Mouse (Mus musculus): ENCODE data around the gene Myh7. TPM values are rescaled to one million over a fixed set of nuclear protein-coding genes. Genes with fewer than 3 reads are reported as not detected.
"Not testable (repeated sequence)": the region's sequence is repeated elsewhere in the genome, so short reads cannot be mapped to it uniquely, and the experiment has no call there.

Myh7 gene
- polyA plus RNA-seq, 1 experiment from 2014 or later = 5.6 TPM

DNA sequence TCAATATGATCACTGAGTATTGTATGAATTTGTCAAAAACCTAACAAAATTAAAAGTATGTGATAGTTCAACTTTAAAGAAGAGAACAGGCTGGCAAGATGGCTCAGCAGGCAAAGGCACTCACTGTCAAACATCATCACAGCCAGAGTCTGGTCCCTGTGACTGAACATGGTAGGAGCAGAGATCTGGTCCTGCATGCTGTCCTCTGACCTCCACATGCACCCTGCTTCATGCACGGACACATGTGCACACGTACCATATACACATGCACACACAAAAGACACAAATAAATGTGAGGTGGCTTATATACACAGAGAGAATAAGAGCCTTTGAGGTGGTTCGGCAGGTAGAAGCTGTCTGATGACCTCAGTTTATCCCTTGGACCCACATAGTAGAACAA, 38.9 kb downstream of the Myh7 start:
- Histone ChIP-seq H3K4me1 (replicated peaks; ENCODE audit: control insufficient read depth, insufficient read depth, low read length) (no peaks in the 10 kb centered on the region), H3K36me3 (replicated peaks; ENCODE audit: control insufficient read depth, insufficient read depth) (no peaks in the 10 kb centered on the region), H3K27me3 (ENCODE audit: control insufficient read depth, insufficient read depth, low read length) (no peaks in the 10 kb centered on the region), H3K27ac (no peak overlapping the region), H3K4me3 (replicated peaks; ENCODE audit: low read length) (no peak overlapping the region), H3K9me3 (ENCODE audit: control insufficient read depth, low read length) (no peaks in the 10 kb centered on the region), H3K9ac (no peak overlapping the region), H3K4me2 (replicated peaks) (no peak overlapping the region)
- DNase-seq (ENCODE audit: low spot score) (no peak), ATAC-seq (ENCODE audit: low FRiP score) (no peak)
- 87% methylated on average over 3 of the region's 3 CpGs for WGBS

DNA sequence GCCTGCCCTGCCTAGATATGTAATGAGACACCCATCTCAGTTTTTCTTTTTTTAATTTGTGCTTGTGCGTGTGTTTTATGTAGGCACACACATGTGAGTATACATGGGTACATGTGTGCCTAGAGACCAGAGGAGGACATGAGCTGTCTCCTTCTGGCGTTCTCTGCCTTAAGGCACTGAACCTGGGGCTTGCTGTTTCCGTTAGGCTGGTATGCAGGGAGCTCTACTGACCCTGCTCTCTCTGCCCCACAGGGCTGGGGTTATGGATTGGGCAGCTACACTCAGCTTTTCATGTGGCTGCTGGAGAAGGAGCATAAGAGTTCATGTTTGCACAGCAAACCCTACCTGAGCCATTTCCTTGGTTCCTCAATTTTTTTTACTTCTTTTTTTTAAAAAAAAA, 40.0 kb downstream of the Myh7 start:
- Histone ChIP-seq H3K36me3 (replicated peaks; ENCODE audit: control insufficient read depth, insufficient read depth) (no peaks in the 10 kb centered on the region), H3K4me3 (replicated peaks; ENCODE audit: low read length) (no peak overlapping the region), H3K4me2 (replicated peaks) (no peak overlapping the region), H3K9me3 (ENCODE audit: control insufficient read depth, low read length) (no peaks in the 10 kb centered on the region), H3K9ac (no peak overlapping the region), H3K27me3 (ENCODE audit: control insufficient read depth, insufficient read depth, low read length) (no peaks in the 10 kb centered on the region), H3K4me1 (replicated peaks; ENCODE audit: control insufficient read depth, insufficient read depth, low read length) (no peaks in the 10 kb centered on the region), H3K27ac (no peak overlapping the region)
- DNase-seq (ENCODE audit: low spot score) = no peak
- 76% methylated on average over 3 of the region's 3 CpGs for WGBS
- ATAC-seq (ENCODE audit: low FRiP score) = no peak

DNA sequence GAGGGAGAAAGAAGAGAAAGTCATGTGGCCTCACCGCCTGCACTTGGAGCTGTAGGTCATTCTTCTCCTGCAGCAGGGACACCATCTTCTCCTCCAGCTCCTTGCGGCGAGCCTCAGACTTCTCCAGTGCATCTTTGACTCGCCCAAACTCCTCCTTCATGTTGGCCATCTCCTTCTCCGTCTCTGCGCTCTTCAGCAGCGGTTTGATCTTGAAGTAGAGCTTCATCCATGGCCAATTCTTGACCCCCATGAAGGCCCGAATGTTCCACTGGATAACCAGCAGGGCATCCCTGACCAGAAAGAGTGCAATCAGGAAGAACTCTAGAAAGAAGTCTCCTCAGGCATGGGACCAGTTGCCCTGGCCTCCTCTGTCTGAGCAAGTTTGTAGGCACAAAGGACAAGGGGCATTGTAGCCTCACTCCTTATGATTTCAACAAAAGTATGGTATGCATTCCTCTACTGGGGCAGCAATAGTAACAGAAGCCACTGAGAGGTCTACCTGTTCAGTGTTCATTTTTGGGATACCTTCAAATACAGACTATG, 40.7 kb downstream of the Myh7 start:
- Histone ChIP-seq H3K4me2 (replicated peaks) (no peak overlapping the region), H3K9me3 (ENCODE audit: control insufficient read depth, low read length) (no peaks in the 10 kb centered on the region), H3K36me3 (replicated peaks; ENCODE audit: control insufficient read depth, insufficient read depth) (no peaks in the 10 kb centered on the region), H3K4me1 (replicated peaks; ENCODE audit: control insufficient read depth, insufficient read depth, low read length) (no peaks in the 10 kb centered on the region), H3K27ac (no peak overlapping the region), H3K27me3 (ENCODE audit: control insufficient read depth, insufficient read depth, low read length) (no peaks in the 10 kb centered on the region), H3K4me3 (replicated peaks; ENCODE audit: low read length) (no peak overlapping the region), H3K9ac (no peak overlapping the region)
- ATAC-seq (ENCODE audit: low FRiP score) (no peak), DNase-seq (ENCODE audit: low spot score) (no peak)
- 92% methylated on average over 8 of the region's 8 CpGs for WGBS

DNA sequence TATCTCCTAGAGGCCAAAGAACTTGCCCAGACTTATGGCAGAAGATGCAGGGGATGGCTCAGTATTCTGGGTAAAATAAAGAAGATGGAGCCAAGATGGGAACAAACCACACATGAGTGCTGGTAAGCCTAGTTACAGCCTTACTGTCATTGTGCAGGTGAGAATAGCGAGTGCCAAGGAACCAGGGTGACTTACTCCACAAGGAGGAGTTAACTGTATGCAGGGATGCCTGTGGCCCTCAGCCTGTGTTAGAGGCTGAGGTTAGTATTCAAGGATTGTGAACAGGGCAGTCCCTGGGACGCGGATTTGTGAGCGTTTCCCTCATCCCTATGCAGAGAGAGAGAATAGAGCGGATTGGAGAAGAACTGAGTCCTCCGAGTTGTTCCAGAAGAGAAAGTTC, 42.8 kb downstream of the Myh7 start:
- Histone ChIP-seq H3K36me3 (replicated peaks; ENCODE audit: control insufficient read depth, insufficient read depth) (no peaks in the 10 kb centered on the region), H3K27me3 (ENCODE audit: control insufficient read depth, insufficient read depth, low read length) (no peaks in the 10 kb centered on the region), H3K27ac (no peak overlapping the region), H3K4me2 (replicated peaks) (no peak overlapping the region), H3K9ac (no peak overlapping the region), H3K4me3 (replicated peaks; ENCODE audit: low read length) (no peak overlapping the region), H3K9me3 (ENCODE audit: control insufficient read depth, low read length) (no peaks in the 10 kb centered on the region), H3K4me1 (replicated peaks; ENCODE audit: control insufficient read depth, insufficient read depth, low read length) (no peaks in the 10 kb centered on the region)
- DNase-seq (ENCODE audit: low spot score) = no peak
- no peak for ATAC-seq (ENCODE audit: low FRiP score)
- WGBS = 90% methylated on average over 6 of the region's 6 CpGs

DNA sequence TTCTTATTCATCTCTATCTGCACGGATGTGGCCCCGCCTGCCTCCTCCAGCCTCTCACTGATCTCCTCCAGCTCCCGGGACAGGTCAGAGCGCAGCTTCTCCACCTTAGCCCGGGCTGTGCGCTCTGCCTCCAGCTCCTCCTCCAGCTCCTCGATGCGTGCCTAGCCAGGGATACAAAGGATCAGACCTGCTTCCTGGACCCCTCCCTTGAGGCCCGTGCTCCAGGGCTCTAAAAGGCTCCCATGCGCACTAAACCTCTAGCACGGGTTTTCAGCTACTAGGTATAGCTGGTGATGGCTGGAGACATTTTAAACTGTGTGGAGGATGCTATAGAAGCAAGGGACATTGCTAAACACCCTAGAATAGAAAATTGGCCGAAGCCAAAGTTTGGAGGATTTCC, 43.9 kb downstream of the Myh7 start:
- Histone ChIP-seq H3K27ac (no peak overlapping the region), H3K9me3 (ENCODE audit: control insufficient read depth, low read length) (no peaks in the 10 kb centered on the region), H3K4me1 (replicated peaks; ENCODE audit: control insufficient read depth, insufficient read depth, low read length) (no peaks in the 10 kb centered on the region), H3K36me3 (replicated peaks; ENCODE audit: control insufficient read depth, insufficient read depth) (no peaks in the 10 kb centered on the region), H3K4me3 (replicated peaks; ENCODE audit: low read length) (no peak overlapping the region), H3K4me2 (replicated peaks) (no peak overlapping the region), H3K27me3 (ENCODE audit: control insufficient read depth, insufficient read depth, low read length) (no peaks in the 10 kb centered on the region), H3K9ac (no peak overlapping the region)
- ATAC-seq (ENCODE audit: low FRiP score) (no peak), DNase-seq (ENCODE audit: low spot score) (no peak)
- WGBS = 62% methylated on average over 12 of the region's 12 CpGs

DNA sequence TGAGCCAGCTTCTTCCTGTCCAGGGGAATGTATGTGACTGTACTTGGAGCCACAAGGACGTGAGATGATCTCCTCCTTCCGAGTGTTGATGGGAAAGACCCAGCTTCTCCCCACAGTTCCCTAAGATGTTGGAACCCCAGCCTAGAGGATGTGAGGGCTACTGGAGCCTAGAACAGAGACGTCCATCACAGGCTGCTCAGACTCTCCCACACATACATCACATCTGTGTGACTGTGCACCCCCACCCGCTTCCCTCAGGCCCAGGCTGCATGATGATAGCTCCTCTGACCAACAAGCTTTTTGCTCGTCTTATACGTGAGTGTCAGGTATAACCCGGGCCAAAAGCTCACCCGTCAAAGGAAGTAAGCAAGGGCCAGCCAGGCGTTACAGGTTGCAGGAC, 45.6 kb downstream of the Myh7 start:
- no peak overlapping the region for H3K27ac ChIP-seq
- H3K4me3 ChIP-seq (replicated peaks; ENCODE audit: low read length) = no peak overlapping the region
- no peak for DNase-seq (ENCODE audit: low spot score)
- 88% methylated on average over 9 of the region's 9 CpGs for WGBS
- no peak overlapping the region for H3K9ac ChIP-seq
- no peaks in the 10 kb centered on the region for H3K27me3 ChIP-seq (ENCODE audit: control insufficient read depth, insufficient read depth, low read length)
- no peak for ATAC-seq (ENCODE audit: low FRiP score)
- no peak overlapping the region for H3K4me2 ChIP-seq (replicated peaks)
- no peaks in the 10 kb centered on the region for H3K36me3 ChIP-seq (replicated peaks; ENCODE audit: control insufficient read depth, insufficient read depth)
- no peaks in the 10 kb centered on the region for H3K9me3 ChIP-seq (ENCODE audit: control insufficient read depth, low read length)
- no peaks in the 10 kb centered on the region for H3K4me1 ChIP-seq (replicated peaks; ENCODE audit: control insufficient read depth, insufficient read depth, low read length)

DNA sequence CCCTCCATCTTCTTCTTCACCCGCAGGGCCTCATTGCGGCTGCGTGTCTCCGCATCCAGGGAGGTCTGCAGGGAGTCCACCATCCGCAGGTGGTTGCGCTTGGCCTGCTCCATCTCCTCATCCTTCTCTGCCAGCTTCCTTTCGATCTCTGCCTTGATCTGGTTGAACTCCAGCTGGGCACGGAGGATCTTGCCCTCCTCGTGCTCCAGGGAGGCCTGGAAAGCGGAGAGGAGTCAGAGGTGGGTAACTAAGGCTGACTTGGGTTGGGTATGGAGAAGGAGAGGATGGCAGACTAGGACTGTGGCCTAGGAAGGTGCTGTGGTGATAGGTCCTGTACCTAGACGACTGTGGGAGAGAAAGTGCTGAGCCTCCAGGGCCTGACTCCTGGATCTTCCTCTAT, 47.4 kb downstream of the Myh7 start:
- ATAC-seq (ENCODE audit: low FRiP score); H3K4me3 ChIP-seq (replicated peaks; ENCODE audit: low read length); H3K27me3 ChIP-seq (ENCODE audit: control insufficient read depth, insufficient read depth, low read length); H3K36me3 ChIP-seq (replicated peaks; ENCODE audit: control insufficient read depth, insufficient read depth); H3K4me2 ChIP-seq (replicated peaks); H3K27ac ChIP-seq; H3K9ac ChIP-seq; H3K9me3 ChIP-seq (ENCODE audit: control insufficient read depth, low read length); DNase-seq (ENCODE audit: low spot score); H3K4me1 ChIP-seq (replicated peaks; ENCODE audit: control insufficient read depth, insufficient read depth, low read length): not testable (repeated sequence)
- WGBS = 93% methylated on average over 11 of the region's 11 CpGs

DNA sequence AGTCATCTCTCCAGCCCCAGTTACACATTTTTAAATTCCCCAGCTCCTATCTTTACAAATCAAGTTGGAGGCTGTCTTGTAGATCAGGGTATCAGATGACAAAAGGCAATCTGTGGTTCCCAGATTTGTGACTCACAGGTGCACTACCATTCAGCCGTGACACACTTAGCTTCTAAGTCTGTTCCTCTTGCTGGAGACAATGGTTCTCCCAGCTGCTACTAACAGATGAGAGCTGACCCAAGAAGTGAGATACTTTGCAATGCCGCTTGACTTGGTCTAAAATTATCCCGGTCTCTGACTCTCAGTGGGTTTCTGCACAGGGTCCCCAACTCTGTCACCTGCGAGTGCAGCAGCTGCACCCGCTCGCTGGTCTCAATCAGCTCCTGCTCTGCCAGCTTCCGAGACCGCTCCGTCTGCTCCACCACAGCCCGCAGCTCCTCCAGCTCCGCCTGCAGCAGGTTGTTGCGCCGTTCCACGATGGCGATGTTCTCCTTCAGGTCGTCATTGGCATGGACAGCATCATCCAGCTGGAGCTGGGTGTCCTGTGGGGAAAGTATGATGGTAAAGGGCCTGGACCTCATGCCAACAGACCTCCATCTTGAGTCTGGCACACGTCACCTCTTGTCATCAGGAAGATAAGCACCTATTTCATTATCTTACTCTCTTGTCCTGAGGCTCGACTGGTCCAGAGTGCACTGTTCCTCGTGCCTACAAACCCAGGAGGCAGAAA, 48.3 kb downstream of the Myh7 start:
- WGBS = 84% methylated on average over 19 of the region's 19 CpGs
- H3K4me3 ChIP-seq (replicated peaks; ENCODE audit: low read length) = no peak overlapping the region
- ATAC-seq (ENCODE audit: low FRiP score) = no peak

DNA sequence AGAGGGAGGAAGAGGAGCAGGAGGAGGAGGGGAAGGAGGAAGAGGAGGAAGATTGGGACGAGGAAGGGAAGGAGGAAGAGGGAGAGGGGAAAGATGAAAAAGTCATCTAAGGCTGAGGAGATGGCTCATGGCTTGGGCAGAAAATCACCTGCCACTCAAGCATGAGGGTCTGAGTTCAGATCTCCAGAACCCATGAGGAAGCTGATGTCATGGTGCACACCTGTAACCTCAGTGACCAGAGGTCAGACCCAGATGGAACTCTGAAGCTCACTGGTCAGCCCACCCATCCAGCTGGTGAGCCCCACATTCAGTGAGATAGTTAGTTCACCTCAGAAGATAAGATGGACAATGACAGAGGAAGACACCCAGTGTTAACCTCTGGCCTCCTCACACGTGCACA, 49.5 kb downstream of the Myh7 start:
- no peaks in the 10 kb centered on the region for H3K27me3 ChIP-seq (ENCODE audit: control insufficient read depth, insufficient read depth, low read length)
- DNase-seq (ENCODE audit: low spot score) (no peak), ATAC-seq (ENCODE audit: low FRiP score) (no peak)
- H3K4me1 ChIP-seq (replicated peaks; ENCODE audit: control insufficient read depth, insufficient read depth, low read length) = no peaks in the 10 kb centered on the region
- H3K27ac ChIP-seq = no peak overlapping the region
- H3K9me3 ChIP-seq (ENCODE audit: control insufficient read depth, low read length) = no peaks in the 10 kb centered on the region
- no peak overlapping the region for H3K9ac ChIP-seq
- H3K36me3 ChIP-seq (replicated peaks; ENCODE audit: control insufficient read depth, insufficient read depth) = no peaks in the 10 kb centered on the region
- H3K4me2 ChIP-seq (replicated peaks) = no peak overlapping the region
- 81% methylated on average over 2 of the region's 2 CpGs for WGBS
- H3K4me3 ChIP-seq (replicated peaks; ENCODE audit: low read length) = no peak overlapping the region

More for the DNA sequence above, 48.3 kb downstream of the Myh7 start:
- no peak for DNase-seq (ENCODE audit: low spot score)
- Histone ChIP-seq H3K4me1 (replicated peaks; ENCODE audit: control insufficient read depth, insufficient read depth, low read length) (no peaks in the 10 kb centered on the region), H3K9ac (no peak overlapping the region), H3K4me2 (replicated peaks) (no peak overlapping the region), H3K36me3 (replicated peaks; ENCODE audit: control insufficient read depth, insufficient read depth) (no peaks in the 10 kb centered on the region), H3K9me3 (ENCODE audit: control insufficient read depth, low read length) (no peaks in the 10 kb centered on the region), H3K27ac (no peak overlapping the region), H3K27me3 (ENCODE audit: control insufficient read depth, insufficient read depth, low read length) (no peaks in the 10 kb centered on the region)

DNA sequence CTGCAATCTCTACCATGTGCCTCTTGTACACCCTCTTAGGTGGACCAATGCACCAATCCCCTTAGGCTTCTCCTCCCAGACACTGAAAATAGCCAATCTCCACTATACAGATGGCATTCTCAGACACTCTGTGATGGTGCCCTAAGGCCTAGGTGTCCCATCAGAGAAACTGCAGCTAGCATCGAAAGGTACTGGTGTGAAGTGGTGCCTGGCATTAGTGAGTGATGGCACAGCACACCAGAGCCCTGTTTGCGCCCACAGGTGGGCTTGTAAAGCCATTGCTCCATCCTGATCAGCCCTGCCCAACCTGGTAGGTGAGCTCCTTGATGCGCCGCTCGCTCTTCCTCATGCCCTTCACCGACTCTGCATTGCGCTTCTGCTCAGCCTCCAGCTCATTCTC, 50.5 kb downstream of the Myh7 start:
- ATAC-seq (ENCODE audit: low FRiP score) = no peak
- no peak overlapping the region for H3K4me2 ChIP-seq (replicated peaks)
- no peaks in the 10 kb centered on the region for H3K4me1 ChIP-seq (replicated peaks; ENCODE audit: control insufficient read depth, insufficient read depth, low read length)
- 94% methylated on average over 7 of the region's 7 CpGs for WGBS
- H3K27ac ChIP-seq = no peak overlapping the region
- H3K27me3 ChIP-seq (ENCODE audit: control insufficient read depth, insufficient read depth, low read length) = no peaks in the 10 kb centered on the region
- no peak overlapping the region for H3K9ac ChIP-seq
- H3K4me3 ChIP-seq (replicated peaks; ENCODE audit: low read length) = no peak overlapping the region
- no peak for DNase-seq (ENCODE audit: low spot score)
- H3K9me3 ChIP-seq (ENCODE audit: control insufficient read depth, low read length) = no peaks in the 10 kb centered on the region
- no peaks in the 10 kb centered on the region for H3K36me3 ChIP-seq (replicated peaks; ENCODE audit: control insufficient read depth, insufficient read depth)

Data from hindbrain, embryonic 14.5 days (tissue).